Mouse (Mus musculus): ENCODE data around the gene Arpp19.

- TF ChIP-seq CTCF (IDR thresholded peaks at IDR 0.05): no peak
- no peak for TF ChIP-seq POLR2A (IDR thresholded peaks at IDR 0.05; ENCODE audit: insufficient read depth, low read depth, low read length)
- no peak for TF ChIP-seq EP300 (IDR thresholded peaks at IDR 0.05; ENCODE audit: insufficient read depth, low read depth, low read length)
These were observed 50.4 kb downstream of the Arpp19 start for GRCm38 (mm10) chr9:75087823-75088222.

Measured in heart, adult 2 months (tissue).